Mouse (Mus musculus): Measurements from ENCODE around the gene Lrrtm3. TPM values are rescaled to one million over a fixed set of nuclear protein-coding genes. Genes with fewer than 3 reads are reported as not detected.

The Lrrtm3 gene
- polyA plus RNA-seq, 2 experiments: 1.9 to 2.1 TPM

DNA sequence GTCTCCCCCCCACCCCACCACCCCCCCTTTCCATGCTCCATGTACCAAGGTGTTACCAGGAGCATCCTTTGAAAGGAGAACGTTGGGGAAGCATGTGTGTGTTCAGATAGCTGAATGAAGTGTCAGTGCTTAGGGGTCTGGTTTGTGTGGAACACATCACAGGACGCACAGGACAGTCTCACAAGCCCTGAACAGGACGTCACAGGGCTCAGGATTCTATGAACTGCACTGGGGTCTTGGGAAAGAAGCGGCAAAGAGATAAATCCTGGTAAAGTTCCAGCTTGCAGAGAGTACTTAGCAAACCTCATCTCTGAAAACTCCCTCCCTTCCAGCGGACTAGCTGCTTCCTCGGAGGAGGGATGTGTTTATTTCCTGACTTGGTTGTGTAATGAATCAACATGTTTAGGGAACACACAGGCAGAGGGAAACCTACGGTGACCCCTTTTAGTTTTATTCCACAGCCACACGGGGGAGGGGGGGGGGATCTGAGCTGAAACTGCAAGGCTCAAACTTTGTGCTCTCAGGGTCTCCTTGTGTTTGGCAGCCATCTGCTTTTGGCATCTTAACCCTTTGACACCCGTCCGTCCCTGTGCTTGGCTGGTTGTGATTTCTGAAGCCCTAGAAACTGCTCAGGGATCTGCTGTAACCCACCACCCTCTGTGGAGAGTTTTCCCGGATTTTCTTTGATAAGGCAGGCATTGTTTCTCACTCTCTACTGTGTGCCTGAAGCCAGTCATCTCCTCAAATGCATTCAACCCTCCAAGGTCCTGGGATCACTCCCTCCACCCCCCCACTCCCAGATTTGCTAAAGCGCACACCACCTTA, 3.3 kb downstream of the Lrrtm3 start:
- Histone ChIP-seq H3K4me1 (ENCODE audit: control insufficient read depth, insufficient read depth, low read length) (peaks cover 10% of the 10 kb centered on the region), H3K27ac (replicated peaks; ENCODE audit: low read depth, low read length) (no peak overlapping the region), H3K4me3 (replicated peaks; ENCODE audit: low read length) (peak overlapping the region; percentile 11; the same call in 1 of the 2 replicates), H3K9me3 (ENCODE audit: control insufficient read depth, low read length) (no peaks in the 10 kb centered on the region), H3K27me3 (ENCODE audit: control insufficient read depth, insufficient read depth, low read length) (peaks cover 42% of the 10 kb centered on the region), H3K4me2 (replicated peaks; ENCODE audit: low read depth, low read length, severe bottlenecking) (peak overlapping the region; percentile 60; the same call in 1 of the 2 replicates), H3K36me3 (ENCODE audit: control insufficient read depth, insufficient read depth, low read length) (no peaks in the 10 kb centered on the region), H3K9ac (ENCODE audit: low read depth, low read length, severe bottlenecking) (no peak overlapping the region)
- DNase-seq (ENCODE audit: low spot score) (no peak), ATAC-seq (ENCODE audit: low FRiP score, low read depth) (no peak)
- no peak for TF ChIP-seq POLR2A (IDR thresholded peaks at IDR 0.05; ENCODE audit: borderline replicate concordance, extremely low read depth, insufficient read depth, insufficient read length)
- WGBS: 3% methylated on average over 12 of the region's 12 CpGs

DNA sequence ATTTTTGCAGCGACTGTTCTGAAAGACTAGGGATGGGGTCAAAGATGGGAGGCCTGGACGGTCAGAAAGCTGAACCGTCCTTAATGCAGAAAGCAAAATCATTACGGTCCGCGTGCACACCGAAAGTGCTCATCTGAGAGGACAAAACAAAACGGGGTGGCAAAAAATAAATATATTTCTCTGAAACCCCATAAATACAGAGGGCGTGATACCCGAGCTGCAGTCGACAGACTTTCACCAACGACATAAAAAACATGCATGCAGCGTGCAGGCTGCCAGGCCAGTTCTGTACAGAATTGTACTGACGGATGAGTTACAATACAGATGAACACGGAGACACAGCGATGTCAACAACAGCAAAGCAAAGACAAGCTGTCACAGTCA, 3.9 kb downstream of the Lrrtm3 start:
- no peak overlapping the region for H3K4me3 ChIP-seq (replicated peaks; ENCODE audit: low read length)
- H3K36me3 ChIP-seq (ENCODE audit: control insufficient read depth, insufficient read depth, low read length): no peaks in the 10 kb centered on the region
- H3K4me2 ChIP-seq (replicated peaks; ENCODE audit: low read depth, low read length, severe bottlenecking): no peak overlapping the region
- 60% methylated on average over 16 of the region's 16 CpGs for WGBS
- no peak overlapping the region for H3K27ac ChIP-seq (replicated peaks; ENCODE audit: low read depth, low read length)
- DNase-seq (ENCODE audit: low spot score) (no peak), ATAC-seq (ENCODE audit: low FRiP score, low read depth) (no peak)
- no peak overlapping the region for H3K9ac ChIP-seq (ENCODE audit: low read depth, low read length, severe bottlenecking)
- no peaks in the 10 kb centered on the region for H3K9me3 ChIP-seq (ENCODE audit: control insufficient read depth, low read length)
- H3K27me3 ChIP-seq (ENCODE audit: control insufficient read depth, insufficient read depth, low read length): peaks cover 42% of the 10 kb centered on the region
- TF ChIP-seq POLR2A (IDR thresholded peaks at IDR 0.05; ENCODE audit: borderline replicate concordance, extremely low read depth, insufficient read depth, insufficient read length): no peak
- peaks cover 10% of the 10 kb centered on the region for H3K4me1 ChIP-seq (ENCODE audit: control insufficient read depth, insufficient read depth, low read length)

DNA sequence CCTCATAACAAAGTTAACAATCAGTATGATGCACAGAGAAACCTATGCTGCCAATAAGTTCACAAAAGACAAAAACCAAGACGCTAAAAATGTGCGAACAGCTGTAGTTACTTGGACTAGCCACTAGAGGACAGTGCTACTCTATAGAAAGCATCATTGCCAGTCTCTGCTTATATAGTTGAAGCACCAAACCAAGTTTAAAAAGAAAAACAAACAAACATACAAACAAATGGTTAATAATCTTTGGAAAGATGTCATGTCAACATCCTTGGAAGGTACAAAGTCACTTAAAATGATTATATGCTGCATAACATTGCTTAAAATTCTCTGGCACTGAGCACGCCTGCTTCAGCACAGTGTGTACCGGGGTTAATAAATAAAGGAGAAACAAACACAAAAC, 5.6 kb downstream of the Lrrtm3 start:
- no peak for TF ChIP-seq POLR2A (IDR thresholded peaks at IDR 0.05; ENCODE audit: borderline replicate concordance, extremely low read depth, insufficient read depth, insufficient read length)
- Histone ChIP-seq H3K27me3 (ENCODE audit: control insufficient read depth, insufficient read depth, low read length) (peaks cover 32% of the 10 kb centered on the region), H3K36me3 (ENCODE audit: control insufficient read depth, insufficient read depth, low read length) (no peaks in the 10 kb centered on the region), H3K4me1 (ENCODE audit: control insufficient read depth, insufficient read depth, low read length) (peaks cover 10% of the 10 kb centered on the region), H3K9ac (ENCODE audit: low read depth, low read length, severe bottlenecking) (no peak overlapping the region), H3K4me2 (replicated peaks; ENCODE audit: low read depth, low read length, severe bottlenecking) (no peak overlapping the region), H3K9me3 (ENCODE audit: control insufficient read depth, low read length) (no peaks in the 10 kb centered on the region), H3K4me3 (replicated peaks; ENCODE audit: low read length) (no peak overlapping the region), H3K27ac (replicated peaks; ENCODE audit: low read depth, low read length) (no peak overlapping the region)
- ATAC-seq (ENCODE audit: low FRiP score, low read depth) (no peak), DNase-seq (ENCODE audit: low spot score) (peak; percentile 71)
- WGBS: 41% methylated on average over 4 of the region's 4 CpGs

DNA sequence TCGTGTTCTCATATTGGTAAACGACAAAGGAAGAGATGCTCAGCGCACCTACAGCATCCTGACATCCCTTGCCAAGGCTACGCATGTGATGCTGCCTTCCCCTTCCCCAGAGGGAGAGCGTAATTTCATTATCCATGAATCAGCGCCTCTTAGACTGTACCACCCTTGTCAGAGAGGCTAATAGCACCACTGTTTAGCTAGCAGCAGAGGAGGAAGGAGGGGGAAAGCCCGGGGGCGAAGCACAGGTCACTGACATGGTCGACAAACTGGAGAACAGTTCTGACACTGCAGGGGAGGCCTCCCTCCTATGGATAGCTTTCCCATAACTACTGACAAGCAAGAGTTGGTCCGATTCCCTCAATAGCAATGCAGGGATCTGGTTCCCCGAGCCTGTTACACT, 6.3 kb downstream of the Lrrtm3 start:
- Histone ChIP-seq H3K9ac (ENCODE audit: low read depth, low read length, severe bottlenecking) (no peak overlapping the region), H3K27ac (replicated peaks; ENCODE audit: low read depth, low read length) (no peak overlapping the region), H3K36me3 (ENCODE audit: control insufficient read depth, insufficient read depth, low read length) (no peaks in the 10 kb centered on the region), H3K4me1 (ENCODE audit: control insufficient read depth, insufficient read depth, low read length) (peaks cover 10% of the 10 kb centered on the region), H3K4me3 (replicated peaks; ENCODE audit: low read length) (no peak overlapping the region), H3K9me3 (ENCODE audit: control insufficient read depth, low read length) (no peaks in the 10 kb centered on the region), H3K4me2 (replicated peaks; ENCODE audit: low read depth, low read length, severe bottlenecking) (no peak overlapping the region), H3K27me3 (ENCODE audit: control insufficient read depth, insufficient read depth, low read length) (peaks cover 27% of the 10 kb centered on the region)
- ATAC-seq (ENCODE audit: low FRiP score, low read depth) (no peak), DNase-seq (ENCODE audit: low spot score) (no peak)
- TF ChIP-seq POLR2A (IDR thresholded peaks at IDR 0.05; ENCODE audit: borderline replicate concordance, extremely low read depth, insufficient read depth, insufficient read length): no peak
- WGBS: 58% methylated on average over 11 of the region's 11 CpGs

DNA sequence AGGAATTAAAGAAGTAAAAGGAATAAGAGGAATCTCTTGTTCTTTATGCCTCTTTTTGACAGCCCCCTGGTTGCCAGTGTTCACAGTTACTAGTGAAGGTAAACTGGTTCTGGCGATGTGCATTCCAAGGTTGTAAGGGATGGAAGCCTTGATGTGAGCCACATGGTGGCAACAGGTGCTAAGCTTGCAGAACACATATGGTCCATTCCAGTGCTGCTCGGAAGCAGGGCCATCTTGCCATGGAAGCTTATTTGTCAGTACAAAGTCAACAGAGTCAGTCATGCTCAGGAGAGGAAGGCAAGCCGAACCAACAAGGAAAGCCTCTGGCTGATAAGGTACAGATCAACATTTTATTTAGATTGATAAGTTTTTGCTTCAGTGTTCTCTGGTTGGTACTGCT, 7.7 kb downstream of the Lrrtm3 start:
- Histone ChIP-seq H3K27me3 (ENCODE audit: control insufficient read depth, insufficient read depth, low read length) (peaks cover 16% of the 10 kb centered on the region), H3K9me3 (ENCODE audit: control insufficient read depth, low read length) (no peaks in the 10 kb centered on the region), H3K9ac (ENCODE audit: low read depth, low read length, severe bottlenecking) (no peak overlapping the region), H3K4me2 (replicated peaks; ENCODE audit: low read depth, low read length, severe bottlenecking) (no peak overlapping the region), H3K4me3 (replicated peaks; ENCODE audit: low read length) (no peak overlapping the region), H3K36me3 (ENCODE audit: control insufficient read depth, insufficient read depth, low read length) (no peaks in the 10 kb centered on the region), H3K4me1 (ENCODE audit: control insufficient read depth, insufficient read depth, low read length) (0 out of 2 replicates have a peak, but pooled peaks cover 4% of the 10 kb centered on the region), H3K27ac (replicated peaks; ENCODE audit: low read depth, low read length) (no peak overlapping the region)
- DNase-seq (ENCODE audit: low spot score): no peak
- no peak for TF ChIP-seq POLR2A (IDR thresholded peaks at IDR 0.05; ENCODE audit: borderline replicate concordance, extremely low read depth, insufficient read depth, insufficient read length)
- 66% methylated on average over 3 of the region's 3 CpGs for WGBS
- ATAC-seq (ENCODE audit: low FRiP score, low read depth): no peak

Measured in limb, embryonic 14.5 days (tissue).